Mouse (Mus musculus): ENCODE data around the gene Dcun1d4. TPM values are rescaled to one million over a fixed set of nuclear protein-coding genes. Genes with fewer than 3 reads are reported as not detected.
"Not testable (repeated sequence)": the region's sequence is repeated elsewhere in the genome, so short reads cannot be mapped to it uniquely, and the experiment has no call there.

Gene Dcun1d4
- polyA plus RNA-seq, 1 experiment, result 67.5 TPM

- no peak for DNase-seq (ENCODE audit: extremely low spot score in 1 of 2, low spot score in 1 of 2)
Observed at GRCm38 (mm10) chr5:73544111-73544753, 63.4 kb downstream of the Dcun1d4 start.

GRCm38 (mm10) chr5:73545641-73546040 lies 64.8 kb downstream of the Dcun1d4 start:
- no peak for DNase-seq (ENCODE audit: extremely low spot score in 1 of 2, low spot score in 1 of 2)

- no peak for DNase-seq (ENCODE audit: extremely low spot score in 1 of 2, low spot score in 1 of 2)
Observed at GRCm38 (mm10) chr5:73547252-73547651, 66.5 kb downstream of the Dcun1d4 start.

GRCm38 (mm10) chr5:73548237-73548636 lies 67.4 kb downstream of the Dcun1d4 start:
- no peak for DNase-seq (ENCODE audit: extremely low spot score in 1 of 2, low spot score in 1 of 2)

GRCm38 (mm10) chr5:73548838-73549237 lies 68.0 kb downstream of the Dcun1d4 start:
- DNase-seq (ENCODE audit: extremely low spot score in 1 of 2, low spot score in 1 of 2), result no peak

- DNase-seq (ENCODE audit: extremely low spot score in 1 of 2, low spot score in 1 of 2), result no peak
Observed at GRCm38 (mm10) chr5:73551836-73552235, 71.0 kb downstream of the Dcun1d4 start.

GRCm38 (mm10) chr5:73553903-73554302 lies 73.1 kb downstream of the Dcun1d4 start:
- DNase-seq (ENCODE audit: extremely low spot score in 1 of 2, low spot score in 1 of 2), result no peak

GRCm38 (mm10) chr5:73555096-73555852 lies 74.5 kb downstream of the Dcun1d4 start:
- DNase-seq (ENCODE audit: extremely low spot score in 1 of 2, low spot score in 1 of 2), result no peak

GRCm38 (mm10) chr5:73556733-73557425 lies 76.1 kb downstream of the Dcun1d4 start:
- DNase-seq (ENCODE audit: extremely low spot score in 1 of 2, low spot score in 1 of 2), result no peak

- no peak for DNase-seq (ENCODE audit: extremely low spot score in 1 of 2, low spot score in 1 of 2)
Observed at GRCm38 (mm10) chr5:73558756-73559155, 78.0 kb downstream of the Dcun1d4 start.

GRCm38 (mm10) chr5:73564038-73564437 lies 83.2 kb downstream of the Dcun1d4 start:
- DNase-seq (ENCODE audit: extremely low spot score in 1 of 2, low spot score in 1 of 2), result no peak

GRCm38 (mm10) chr5:73566119-73566518 lies 85.3 kb downstream of the Dcun1d4 start:
- DNase-seq (ENCODE audit: extremely low spot score in 1 of 2, low spot score in 1 of 2), result no peak

GRCm38 (mm10) chr5:73566892-73567291 lies 86.1 kb downstream of the Dcun1d4 start:
- DNase-seq (ENCODE audit: extremely low spot score in 1 of 2, low spot score in 1 of 2), result no peak

- DNase-seq (ENCODE audit: extremely low spot score in 1 of 2, low spot score in 1 of 2), result no peak
Observed at GRCm38 (mm10) chr5:73569181-73569580, 88.4 kb downstream of the Dcun1d4 start.

GRCm38 (mm10) chr5:73571395-73572156 lies 90.8 kb downstream of the Dcun1d4 start:
- no peak for DNase-seq (ENCODE audit: extremely low spot score in 1 of 2, low spot score in 1 of 2)

GRCm38 (mm10) chr5:73572846-73573245 lies 92.0 kb downstream of the Dcun1d4 start:
- no peak for DNase-seq (ENCODE audit: extremely low spot score in 1 of 2, low spot score in 1 of 2)

GRCm38 (mm10) chr5:73573789-73574188 lies 93.0 kb downstream of the Dcun1d4 start:
- no peak for DNase-seq (ENCODE audit: extremely low spot score in 1 of 2, low spot score in 1 of 2)

GRCm38 (mm10) chr5:73574616-73575015 lies 93.8 kb downstream of the Dcun1d4 start:
- DNase-seq (ENCODE audit: extremely low spot score in 1 of 2, low spot score in 1 of 2), result no peak

GRCm38 (mm10) chr5:73576708-73577107 lies 95.9 kb downstream of the Dcun1d4 start:
- peak in 1 of 2 experiments; percentile 63 for DNase-seq (ENCODE audit: extremely low spot score in 1 of 2, low spot score in 1 of 2)

- peak in 1 of 2 experiments; percentile 39 for DNase-seq (ENCODE audit: extremely low spot score in 1 of 2, low spot score in 1 of 2)
Observed at GRCm38 (mm10) chr5:73578131-73578530, 97.3 kb downstream of the Dcun1d4 start.

- DNase-seq (ENCODE audit: extremely low spot score in 1 of 2, low spot score in 1 of 2), result not testable (repeated sequence)
Observed at GRCm38 (mm10) chr5:73584011-73584410, 103.2 kb downstream of the Dcun1d4 start.

All from frontal cortex, adult 2 months (tissue).